Mouse (Mus musculus) common myeloid progenitor, adult 5-6 weeks (primary cell): ENCODE data around the gene Gm6880. TPM values are rescaled to one million over a fixed set of nuclear protein-coding genes. Genes with fewer than 3 reads are reported as not detected.
A peak's percentile ranks its signal among the peaks of the same experiment; 100 is the strongest.
"Not testable (repeated sequence)": the region's sequence is repeated elsewhere in the genome, so short reads cannot be mapped to it uniquely, and the experiment has no call there.

Experiments
- ATAC-seq: replicated peaks from 2 replicates; pipeline ENCODE4 v1.8.0; 2016; ENCODE audit warnings: low read depth, mild to moderate bottlenecking, moderate TSS enrichment, inconsistent platforms; ENCODE audit not compliant: poor library complexity, severe bottlenecking
- total RNA-seq: library from RNA; stranded (forward); fragments of 200-1000, 187-1606 nt; gene quantifications from 2 replicates; pipeline ENCODE4 v1.2.3, GENCODE M21; 2017

The Gm6880 gene
- total RNA-seq: not detected in 2 replicates

GRCm38 (mm10) chrX:74481349-74481885 is at the start of gene Gm6880:
Gene Gm6880, minus strand, starts transcription at chrX:74481399.
- not testable (repeated sequence) for ATAC-seq

- ATAC-seq: not testable (repeated sequence)
Measured at GRCm38 (mm10) chrX:74517461-74517860, 36.3 kb upstream of the Gm6880 start.

GRCm38 (mm10) chrX:74497131-74497530 is 15.9 kb upstream of the Gm6880 start:
- ATAC-seq: no peak

- ATAC-seq: peak; percentile 72; the same call in 1 of the 2 replicates
Measured at GRCm38 (mm10) chrX:74452773-74453172, 28.4 kb downstream of the Gm6880 start.

- peak; percentile 65 for ATAC-seq
Measured at GRCm38 (mm10) chrX:74451157-74451912, 29.9 kb downstream of the Gm6880 start.

Other genes with a start within 250 kb of the Gm6880 start
- gene Flna, start 231.6 kb downstream of the Gm6880 start, total RNA-seq: 400 and 472 TPM in 2 replicates
- 90.2 and 104 TPM in 2 replicates for gene Emd, start 226.7 kb downstream of the Gm6880 start, total RNA-seq
- gene Rpl10, start 210.6 kb downstream of the Gm6880 start, total RNA-seq: 1,474 and 1,557 TPM in 2 replicates
- 26.1 and 34.3 TPM in 2 replicates for gene Taz, start 199.5 kb downstream of the Gm6880 start, total RNA-seq
- 9.8 and 26.6 TPM in 2 replicates for gene Dnase1l1, start 199.1 kb downstream of the Gm6880 start, total RNA-seq
- gene Atp6ap1, start 184.3 kb downstream of the Gm6880 start, total RNA-seq: 81.6 and 153 TPM in 2 replicates
- gene Gdi1, start 176.4 kb downstream of the Gm6880 start, total RNA-seq: 29.7 and 35.3 TPM in 2 replicates
- gene Fam50a, start 168.4 kb downstream of the Gm6880 start, total RNA-seq: 41.7 and 54.4 TPM in 2 replicates
- 0.92 and 1.2 TPM in 2 replicates for gene Plxna3, start 152.3 kb downstream of the Gm6880 start, total RNA-seq
- 22.4 and 30.6 TPM in 2 replicates for gene Lage3, start 127.8 kb downstream of the Gm6880 start, total RNA-seq
- gene Ubl4a, start 108.2 kb downstream of the Gm6880 start, total RNA-seq: 15.4 and 17.2 TPM in 2 replicates
- 9.0 and 17.0 TPM in 2 replicates for gene Slc10a3, start 108.0 kb downstream of the Gm6880 start, total RNA-seq
- 12.0 and 12.7 TPM in 2 replicates for gene Fam3a, start 88.1 kb downstream of the Gm6880 start, total RNA-seq
- 28.0 and 61.3 TPM in 2 replicates for gene Ikbkg, start 88.1 kb downstream of the Gm6880 start, total RNA-seq
- gene G6pdx, start 52.2 kb downstream of the Gm6880 start, total RNA-seq: 51.4 and 63.2 TPM in 2 replicates
- gene Olfr1326-ps1, start 93.5 kb upstream of the Gm6880 start, total RNA-seq: not detected in 2 replicates
- not detected in 2 replicates for gene Olfr1325, start 111.3 kb upstream of the Gm6880 start, total RNA-seq
- gene Gm5640, start 164.2 kb upstream of the Gm6880 start, total RNA-seq: not detected in 2 replicates